Mouse (Mus musculus) limb, embryonic 15.5 days (tissue): ENCODE results near the gene Zc3h15. TPM values are rescaled to one million over a fixed set of nuclear protein-coding genes. Genes with fewer than 3 reads are reported as not detected.
"Not testable (repeated sequence)": the region's sequence is repeated elsewhere in the genome, so short reads cannot be mapped to it uniquely, and the experiment has no call there.

Experiments
- ATAC-seq: fragments of 200-750 bp; cut with Nextera tagmentation; 2 replicates; pipeline ENCODE4 v1.8.0; 2017; ENCODE audit warnings: low read depth, moderate TSS enrichment; ENCODE audit not compliant: insufficient number of reproducible peaks, low FRiP score, low TSS enrichment
- H3K27ac ChIP-seq: fragments of 300-500 bp; sonication (generic); 2 replicates; pipeline ENCODE4 v1.5.1; 2015; ENCODE audit warnings: moderate library complexity, mild to moderate bottlenecking, inconsistent platforms
- H3K27me3 ChIP-seq: fragments of 300-500 bp; sonication (generic); 2 replicates; pipeline ENCODE4 v1.6.1; 2015; ENCODE audit warnings: inconsistent platforms
- H3K36me3 ChIP-seq: fragments of 300-500 bp; sonication (generic); 2 replicates; pipeline ENCODE4 v1.6.1; 2015; ENCODE audit warnings: inconsistent platforms
- H3K4me1 ChIP-seq: fragments of 300-500 bp; sonication (generic); 2 replicates; pipeline ENCODE4 v1.6.1; 2015; ENCODE audit warnings: inconsistent platforms
- H3K4me2 ChIP-seq: fragments of 300-500 bp; sonication (generic); 2 replicates; pipeline ENCODE4 v1.6.1; 2015; ENCODE audit warnings: mild to moderate bottlenecking, inconsistent platforms
- H3K4me3 ChIP-seq: fragments of 300-500 bp; sonication (generic); 2 replicates; pipeline ENCODE4 v1.5.1; 2015; ENCODE audit warnings: mild to moderate bottlenecking, inconsistent platforms
- H3K9ac ChIP-seq: fragments of 300-500 bp; sonication (generic); 2 replicates; pipeline ENCODE4 v1.6.1; 2015; ENCODE audit warnings: inconsistent platforms
- H3K9me3 ChIP-seq: fragments of 300-500 bp; sonication (generic); 2 replicates; pipeline ENCODE4 v1.6.1; 2016; ENCODE audit warnings: inconsistent platforms
- WGBS: fragments of 180-500 bp; shearing (Covaris S2); methylation state at CpG from one replicate; pipeline ENCODE4 v1.1.7; 2015; 5-methylcytosine and 5-hydroxymethylcytosine counted together
- polyA plus RNA-seq: library from polyadenylated mRNA; unstranded; fragments of >200 nt; fragmentation: Nextera tagmentation; extraction: Ambion mirVana; gene quantifications from 2 replicates; pipeline ENCODE4 v1.2.1, GENCODE M21; 2015

Zc3h15 gene
- polyA plus RNA-seq, 1 experiment from 2014 or later, result 120 TPM

- 82% methylated on average over 1 of the region's 1 CpGs for WGBS
- Histone ChIP-seq H3K27me3 (no peaks in the 10 kb centered on the region), H3K9me3 (no peaks in the 10 kb centered on the region), H3K4me2 (no peak overlapping the region), H3K4me3 (no peak overlapping the region), H3K4me1 (no peaks in the 10 kb centered on the region), H3K27ac (no peak overlapping the region), H3K9ac (no peak overlapping the region), H3K36me3 (no peaks in the 10 kb centered on the region)
- no peak for ATAC-seq
These were observed 54.2 kb downstream of the Zc3h15 start for GRCm38 (mm10) chr2:83698484-83698883.

- no peak overlapping the region for H3K4me3 ChIP-seq
- no peak overlapping the region for H3K27ac ChIP-seq
- H3K4me2 ChIP-seq, result no peak overlapping the region
- no peaks in the 10 kb centered on the region for H3K36me3 ChIP-seq
- H3K27me3 ChIP-seq, result no peaks in the 10 kb centered on the region
- no peak overlapping the region for H3K9ac ChIP-seq
- WGBS, result 42% methylated on average over 1 of the region's 1 CpGs
- no peak for ATAC-seq
- H3K4me1 ChIP-seq, result no peaks in the 10 kb centered on the region
- H3K9me3 ChIP-seq, result no peaks in the 10 kb centered on the region
These were observed 55.1 kb downstream of the Zc3h15 start for GRCm38 (mm10) chr2:83699324-83699723.

DNA sequence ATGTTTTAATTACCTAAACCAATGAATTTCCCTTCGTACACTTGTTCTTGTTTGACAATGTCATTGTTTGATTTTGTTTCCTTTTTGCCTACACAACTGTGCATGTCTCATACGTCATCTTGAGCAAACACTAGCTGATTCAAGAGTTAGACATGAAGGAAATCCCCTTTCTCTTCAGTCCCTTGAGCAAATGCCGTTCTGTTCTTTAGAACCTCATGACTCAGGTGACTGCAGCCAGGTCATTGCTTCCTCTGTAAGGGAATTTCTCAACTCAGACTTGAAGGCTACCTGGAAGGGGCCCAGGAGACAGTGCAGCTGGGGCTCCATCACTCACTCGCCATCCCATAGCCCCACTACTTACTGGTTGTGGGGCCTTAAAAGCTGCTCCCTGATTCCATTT, 56.4 kb downstream of the Zc3h15 start:
- Histone ChIP-seq H3K9me3 (no peaks in the 10 kb centered on the region), H3K27me3 (no peaks in the 10 kb centered on the region), H3K4me2 (no peak overlapping the region), H3K36me3 (no peaks in the 10 kb centered on the region), H3K4me3 (no peak overlapping the region), H3K4me1 (no peaks in the 10 kb centered on the region), H3K9ac (no peak overlapping the region), H3K27ac (no peak overlapping the region)
- 69% methylated on average over 4 of the region's 4 CpGs for WGBS
- no peak for ATAC-seq

DNA sequence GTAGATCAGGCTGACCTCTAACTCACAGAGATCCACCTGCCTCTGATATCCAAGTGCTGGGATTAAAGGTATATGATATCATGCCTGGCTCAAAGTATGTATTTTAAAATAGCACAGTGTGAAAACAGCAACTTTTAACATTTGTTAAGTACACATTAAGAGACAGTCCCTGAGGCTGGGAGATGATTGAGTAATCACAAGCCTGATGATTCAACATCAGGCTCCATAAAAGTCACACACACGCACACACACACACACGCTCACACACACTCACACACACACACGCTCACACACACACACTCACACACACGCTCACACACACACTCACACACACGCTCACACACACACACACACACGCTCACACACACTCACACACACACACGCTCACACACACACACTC, 58.2 kb downstream of the Zc3h15 start:
- no peaks in the 10 kb centered on the region for H3K4me1 ChIP-seq
- WGBS, result 87% methylated on average over 7 of the region's 7 CpGs
- H3K27me3 ChIP-seq, result no peaks in the 10 kb centered on the region
- no peak overlapping the region for H3K9ac ChIP-seq
- H3K4me3 ChIP-seq, result no peak overlapping the region
- ATAC-seq, result no peak
- H3K36me3 ChIP-seq, result no peaks in the 10 kb centered on the region
- H3K27ac ChIP-seq, result no peak overlapping the region
- no peak overlapping the region for H3K4me2 ChIP-seq
- no peaks in the 10 kb centered on the region for H3K9me3 ChIP-seq

DNA sequence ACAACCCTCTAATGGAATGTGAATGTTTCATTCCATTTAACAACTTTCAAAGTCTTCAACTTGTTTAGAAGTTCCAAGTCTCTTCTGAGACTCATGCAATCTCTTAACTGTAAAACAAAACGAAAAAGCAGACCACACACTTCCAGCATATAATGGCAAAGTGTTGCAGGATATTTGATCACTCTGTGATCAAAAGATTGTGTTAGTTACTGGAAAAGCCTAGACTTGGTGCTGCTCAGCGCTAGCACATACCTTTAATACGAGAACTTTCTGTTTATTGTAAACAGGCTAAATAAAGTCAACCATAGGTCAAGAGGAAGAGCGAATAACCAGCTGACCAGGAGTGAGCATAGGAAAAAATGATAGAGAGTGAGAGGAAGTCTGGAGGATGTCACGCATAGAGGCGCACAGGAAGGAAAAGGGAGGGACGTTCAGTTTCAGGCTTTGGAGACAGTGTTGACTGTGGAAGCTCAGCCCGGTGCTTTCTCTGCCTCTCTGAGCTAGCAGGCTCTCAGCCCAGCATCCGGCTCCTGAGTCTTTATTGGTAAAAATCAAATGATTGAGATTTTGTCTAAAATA, 61.4 kb downstream of the Zc3h15 start:
- no peak for ATAC-seq
- H3K4me3 ChIP-seq, result no peak overlapping the region
- no peaks in the 10 kb centered on the region for H3K36me3 ChIP-seq
- no peaks in the 10 kb centered on the region for H3K27me3 ChIP-seq
- no peak overlapping the region for H3K27ac ChIP-seq
- H3K9me3 ChIP-seq, result no peaks in the 10 kb centered on the region
- WGBS, result 64% methylated on average over 9 of the region's 9 CpGs
- H3K4me1 ChIP-seq, result peaks cover 12% of the 10 kb centered on the region
- no peak overlapping the region for H3K9ac ChIP-seq
- H3K4me2 ChIP-seq, result no peak overlapping the region

- WGBS, result 21% methylated on average over 11 of the region's 11 CpGs
- peaks cover 17% of the 10 kb centered on the region for H3K4me1 ChIP-seq
- H3K27ac ChIP-seq, result no peak overlapping the region
- no peaks in the 10 kb centered on the region for H3K9me3 ChIP-seq
- no peak overlapping the region for H3K9ac ChIP-seq
- no peak for ATAC-seq
- no peak overlapping the region for H3K4me3 ChIP-seq
- H3K4me2 ChIP-seq, result no peak overlapping the region
- H3K27me3 ChIP-seq, result no peaks in the 10 kb centered on the region
- H3K36me3 ChIP-seq, result no peaks in the 10 kb centered on the region
These were observed 65.8 kb downstream of the Zc3h15 start for GRCm38 (mm10) chr2:83709896-83710524.

DNA sequence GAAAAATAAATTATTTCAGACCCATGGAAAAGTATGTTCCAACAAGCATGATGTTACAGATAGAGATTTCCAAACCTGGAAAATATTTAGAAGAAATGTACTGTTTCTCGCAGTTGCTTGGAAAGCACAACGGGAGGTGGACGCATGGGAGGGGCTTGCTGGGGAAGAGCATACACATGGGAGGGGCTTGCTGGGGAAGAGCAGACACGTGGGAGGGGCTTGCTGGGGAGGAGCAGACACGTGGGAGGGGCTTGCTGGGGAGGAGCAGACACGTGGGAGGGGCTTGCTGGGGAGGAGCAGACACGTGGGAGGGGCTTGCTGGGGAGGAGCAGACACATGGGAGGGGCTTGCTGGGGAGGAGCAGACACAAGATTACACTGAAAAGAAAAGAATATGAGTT, 69.0 kb downstream of the Zc3h15 start:
- peaks cover 17% of the 10 kb centered on the region for H3K4me1 ChIP-seq
- H3K4me2 ChIP-seq, H3K9me3 ChIP-seq, H3K27ac ChIP-seq, H3K27me3 ChIP-seq, ATAC-seq, H3K36me3 ChIP-seq, H3K4me3 ChIP-seq, H3K9ac ChIP-seq: not testable (repeated sequence)
- 70% methylated on average over 7 of the region's 7 CpGs for WGBS

DNA sequence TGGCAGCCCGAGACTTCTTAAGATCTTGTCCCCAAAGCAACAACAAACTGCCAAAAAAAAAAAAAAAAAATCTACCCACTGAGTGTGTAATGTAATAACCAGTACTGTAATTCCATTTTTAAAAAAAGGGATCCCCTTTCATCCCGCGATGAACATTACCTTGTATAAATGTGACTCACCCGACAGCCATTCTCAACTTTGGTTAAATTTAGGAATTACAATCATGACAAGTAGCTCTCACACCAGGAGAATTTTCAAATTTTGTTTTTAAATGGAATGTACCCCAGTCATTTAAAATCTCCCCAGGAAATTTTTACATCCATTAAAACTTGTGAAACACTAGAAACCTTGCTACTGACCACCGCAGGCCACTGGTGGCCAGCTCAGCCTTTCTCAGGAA, 69.7 kb downstream of the Zc3h15 start:
- peaks cover 17% of the 10 kb centered on the region for H3K4me1 ChIP-seq
- 40% methylated on average over 5 of the region's 5 CpGs for WGBS
- H3K9ac ChIP-seq, result no peak overlapping the region
- no peak overlapping the region for H3K4me3 ChIP-seq
- ATAC-seq, result no peak
- no peaks in the 10 kb centered on the region for H3K27me3 ChIP-seq
- H3K9me3 ChIP-seq, result no peaks in the 10 kb centered on the region
- H3K36me3 ChIP-seq, result no peaks in the 10 kb centered on the region
- no peak overlapping the region for H3K27ac ChIP-seq
- peak overlapping the region; percentile 12; the same call in 1 of the 2 replicates for H3K4me2 ChIP-seq

Other genes starting within 250 kb of the Zc3h15 start
- gene Itgav, start 80.0 kb downstream of the Zc3h15 start, polyA plus RNA-seq, result 62.8 and 70.7 TPM in 2 replicates
- 12.1 and 13.3 TPM in 2 replicates for gene Fam171b, start 168.2 kb downstream of the Zc3h15 start, polyA plus RNA-seq